Mouse (Mus musculus) ES-E14 (cell line): ENCODE measurements around the gene Chrnb4. TPM values are rescaled to one million over a fixed set of nuclear protein-coding genes. Genes with fewer than 3 reads are reported as not detected.
A peak's percentile ranks its signal among the peaks of the same experiment; 100 is the strongest.

Source experiments
- DNase-seq: peaks from one replicate; pipeline ENCODE4 v3.0.0-alpha.2; 2013; ENCODE audit warnings: low read depth, low spot score
- H3K27ac ChIP-seq: 2 replicates; pipeline ENCODE4 v1.5.1; 2012; ENCODE audit warnings: low read depth, mild to moderate bottlenecking, low read length, moderate library complexity, mixed read lengths; ENCODE audit not compliant: poor library complexity, insufficient read depth, severe bottlenecking
- H3K36me3 ChIP-seq: 2 replicates; pipeline ENCODE4 v1.6.1; 2012; ENCODE audit warnings: mild to moderate bottlenecking, low read length, moderate library complexity, mixed read lengths; ENCODE audit not compliant: control insufficient read depth, poor library complexity, insufficient read depth, severe bottlenecking
- H3K4me1 ChIP-seq, 2 experiments: fragments of 150-350 bp in 1 of 2; sonication (generic) in 1 of 2; 2 replicates each; pipeline ENCODE4 v1.6.1; 2012; ENCODE audit warnings: low read length in 2 of 2, mild to moderate bottlenecking in 1 of 2, mixed read lengths in 1 of 2; ENCODE audit not compliant: control insufficient read depth in 2 of 2, insufficient read depth in 2 of 2, poor library complexity in 1 of 2
- H3K4me3 ChIP-seq, 2 experiments: fragments of 150-350 bp in 1 of 2; sonication (generic) in 1 of 2; 2 replicates each; pipeline ENCODE4 v1.5.1; 2012; ENCODE audit warnings: low read length in 2 of 2, low read depth in 1 of 2, mild to moderate bottlenecking in 1 of 2, mixed read lengths in 1 of 2; ENCODE audit not compliant: insufficient read depth in 1 of 2, poor library complexity in 1 of 2, severe bottlenecking in 1 of 2
- H3K9ac ChIP-seq: 2 replicates; pipeline ENCODE4 v1.6.1; 2012; ENCODE audit warnings: low read depth, mild to moderate bottlenecking, low read length, mixed read lengths; ENCODE audit not compliant: poor library complexity, insufficient read depth, severe bottlenecking
- H3K9me3 ChIP-seq: fragments of 150-350 bp; sonication (generic); 2 replicates; pipeline ENCODE4 v1.6.1; 2012; ENCODE audit warnings: low read depth, mild to moderate bottlenecking, low read length; ENCODE audit not compliant: control insufficient read depth, insufficient read depth
- CHD2 ChIP-seq: IDR thresholded peaks from 2 replicates; pipeline ENCODE4 v1.6.1; 2014; ENCODE audit warnings: mild to moderate bottlenecking, low read depth, low read length, inconsistent platforms
- HCFC1 ChIP-seq: IDR thresholded peaks from 2 replicates; pipeline ENCODE4 v1.6.1; 2012; ENCODE audit warnings: low read length, inconsistent platforms, borderline replicate concordance; ENCODE audit not compliant: insufficient read depth
- MAFK ChIP-seq: IDR thresholded peaks from 2 replicates; pipeline ENCODE4 v1.6.1; 2014; ENCODE audit warnings: mild to moderate bottlenecking, low read depth, low read length, inconsistent platforms; ENCODE audit not compliant: insufficient read depth
- ZC3H11A ChIP-seq: IDR thresholded peaks from 2 replicates; pipeline ENCODE4 v1.6.1; 2012; ENCODE audit warnings: low read depth, mild to moderate bottlenecking, inconsistent platforms, low read length, borderline replicate concordance
- ZNF384 ChIP-seq: IDR thresholded peaks from 2 replicates; pipeline ENCODE4 v1.6.1; 2012; ENCODE audit warnings: low read depth, low read length, inconsistent platforms
- in situ Hi-C, 2 experiments: fragments of 600-800 bp; cut with MboI; formaldehyde crosslinking; loops; one replicate each; pipeline ENCODE4 v1.15.1; 2025; ENCODE audit warnings: low sequenced_read_pairs in 2 of 2, inconsistent platforms in 1 of 2; ENCODE audit not compliant: unreplicated experiment in 2 of 2
- total RNA-seq: library from RNA; depleted of rRNA; stranded (reverse); fragments of 300-350 nt; gene quantifications from 2 replicates; pipeline ENCODE4 v1.2.3, GENCODE M21; 2012; rRNA removed

The Chrnb4 gene
- total RNA-seq: 0.18 and 0.48 TPM in 2 replicates

DNA sequence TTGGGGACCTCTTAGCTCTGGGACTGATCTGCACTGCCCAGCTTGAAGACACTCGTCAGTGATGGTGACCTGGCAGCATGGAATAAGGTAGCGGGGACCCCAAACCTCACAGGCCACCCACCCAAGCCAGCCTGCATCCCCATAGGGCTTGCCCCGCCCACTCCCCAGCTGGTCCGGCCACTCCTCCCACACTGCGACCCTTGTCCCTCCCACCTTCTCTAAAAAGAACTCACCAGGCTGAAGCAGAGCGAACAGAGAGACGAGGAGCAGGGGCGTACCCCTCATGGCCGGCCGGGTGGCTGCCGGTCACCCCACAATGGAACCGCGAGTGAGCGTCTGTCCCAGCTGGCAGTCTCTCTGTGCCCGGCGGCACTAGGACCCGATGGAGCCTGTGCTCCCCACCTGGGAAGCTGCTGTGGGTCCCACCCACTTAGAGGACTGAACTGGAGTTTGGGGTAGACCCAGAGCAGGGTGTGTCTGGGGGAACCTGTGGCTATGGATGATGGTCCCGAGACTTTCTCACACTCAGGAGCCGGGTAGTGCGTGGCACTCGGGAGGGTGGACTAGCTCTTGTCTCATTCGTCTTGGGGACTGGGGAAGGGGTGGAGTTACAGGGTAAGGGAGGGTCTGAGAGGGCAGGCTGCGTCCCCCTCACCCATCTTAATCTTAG lies at the start of gene Chrnb4:
TSS of gene Chrnb4 (minus strand) at position 569 of the 670 bp plus-strand sequence.
- in situ Hi-C loops: loop anchor here in 1 of 2 experiments (10.0 kb wide), 1 partner anchor 56 kb away; no protein-coding TSS in a partner anchor
- Histone ChIP-seq H3K27ac (no peak within 1 kb of the TSS), H3K4me1 (peaks cover 0 to 6% of the 10 kb centered on the region in 2 experiments; a peak in 3 of 4 replicates), H3K4me3 (peak within 1 kb of the TSS; percentile 74 to 85), H3K36me3 (no peaks in the 10 kb centered on the region), H3K9ac (peak within 1 kb of the TSS; percentile 38; the same call in 1 of the 2 replicates), H3K9me3 (no peaks in the 10 kb centered on the region)
- DNase-seq: no peak
- TF ChIP-seq CHD2 (no peak), MAFK (no peak), ZC3H11A (no peak), HCFC1 (no peak), ZNF384 (no peak)

DNA sequence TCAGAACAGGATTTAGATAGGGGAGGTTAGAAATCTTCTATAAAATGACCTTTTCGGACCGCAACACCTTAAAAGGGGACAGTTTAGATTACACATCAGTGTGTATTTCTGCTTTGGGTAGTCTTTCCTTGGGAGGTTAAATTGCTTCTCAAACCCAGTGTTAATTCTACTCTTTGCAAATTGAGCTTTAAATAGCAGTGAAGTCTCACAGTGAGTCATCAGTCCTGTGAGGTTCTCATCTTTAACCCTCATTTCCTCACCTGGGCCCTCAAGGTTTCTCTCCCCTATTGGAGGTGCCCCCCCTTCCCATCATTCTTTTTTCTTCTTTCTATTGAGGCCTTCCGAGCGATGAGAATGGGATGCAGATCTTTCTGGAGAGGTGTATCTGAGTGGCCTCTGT lies 48.3 kb upstream of the Chrnb4 start:
- H3K4me1 ChIP-seq: peaks cover 0 to 3% of the 10 kb centered on the region in 2 experiments; a peak in 1 of 4 replicates
- TF ChIP-seq ZNF384 (no peak), CHD2 (no peak), ZC3H11A (no peak), MAFK (no peak), HCFC1 (no peak)
- H3K9me3 ChIP-seq: no peaks in the 10 kb centered on the region
- no peak overlapping the region for H3K27ac ChIP-seq
- in situ Hi-C loops: no loop called here
- H3K9ac ChIP-seq: no peak overlapping the region
- H3K36me3 ChIP-seq: no peaks in the 10 kb centered on the region
- no peak overlapping the region for H3K4me3 ChIP-seq
- DNase-seq: no peak

DNA sequence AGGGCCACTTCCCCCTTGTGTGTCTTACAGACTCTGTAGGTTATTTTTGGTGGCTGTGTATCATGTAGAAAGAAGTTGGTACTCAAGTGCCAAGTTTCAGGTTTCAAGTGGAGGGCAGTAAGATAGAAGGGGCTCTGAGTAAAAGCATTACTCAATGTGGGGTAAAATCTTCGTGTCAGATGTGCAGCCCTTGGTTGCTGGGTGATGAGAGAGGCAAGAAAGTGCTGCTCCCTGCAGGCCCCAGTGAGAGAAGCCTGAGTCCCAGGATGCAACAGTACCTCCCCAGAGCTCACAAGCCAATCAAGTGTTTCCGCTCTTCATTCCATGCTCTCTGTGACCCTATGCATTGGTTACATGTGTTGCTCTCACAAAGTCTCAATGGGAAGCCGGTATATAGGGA lies 47.5 kb upstream of the Chrnb4 start:
- no peak for DNase-seq
- no peaks in the 10 kb centered on the region for H3K36me3 ChIP-seq
- no peak overlapping the region for H3K27ac ChIP-seq
- H3K4me3 ChIP-seq: no peak overlapping the region
- TF ChIP-seq ZNF384: no peak
- TF ChIP-seq CHD2: no peak
- TF ChIP-seq HCFC1: no peak
- TF ChIP-seq ZC3H11A: no peak
- no peak for TF ChIP-seq MAFK
- no peak overlapping the region for H3K9ac ChIP-seq
- H3K4me1 ChIP-seq: no peaks in the 10 kb centered on the region; a peak in 1 of 4 replicates
- in situ Hi-C loops: no loop called here
- no peaks in the 10 kb centered on the region for H3K9me3 ChIP-seq

DNA sequence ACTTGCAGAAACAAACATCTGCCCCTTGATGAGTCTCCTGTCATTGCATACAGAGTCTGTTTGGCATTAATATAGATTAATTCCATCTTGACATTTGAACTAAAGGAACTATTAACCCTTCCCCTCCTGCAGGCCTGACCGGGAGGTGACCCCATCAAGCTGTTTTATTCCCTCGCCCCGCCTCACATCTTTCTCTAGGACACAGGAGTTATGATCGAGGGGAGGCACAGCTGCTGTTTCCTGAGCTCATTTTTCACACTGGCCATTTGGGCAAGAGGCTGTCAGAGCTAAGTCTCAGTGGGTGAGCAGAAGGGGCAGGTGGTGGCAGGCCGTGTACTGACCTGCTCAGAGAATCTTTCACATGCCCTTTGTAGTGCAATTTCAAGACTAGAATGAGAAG lies 41.6 kb upstream of the Chrnb4 start:
- no peak for DNase-seq
- Histone ChIP-seq H3K36me3 (no peaks in the 10 kb centered on the region), H3K4me1 (no peaks in the 10 kb centered on the region; a peak in 1 of 4 replicates), H3K9me3 (no peaks in the 10 kb centered on the region), H3K27ac (no peak overlapping the region), H3K4me3 (no peak overlapping the region), H3K9ac (no peak overlapping the region)
- in situ Hi-C loops: no loop called here
- TF ChIP-seq MAFK (no peak), ZNF384 (no peak), CHD2 (no peak), ZC3H11A (no peak), HCFC1 (no peak)
